Comparison of ENCODE assay signal across 26 mouse cellular contexts in genomic region chr10:79772320-79772719, GRCm38 (mm10). TPM values are rescaled to one million over a fixed set of nuclear protein-coding genes. Genes with fewer than 3 reads are reported as not detected.
DNase-seq lines count a peak whose midpoint lies in the region; ATAC-seq and TF ChIP-seq lines count a peak whose summit lies in the region.
"Had no signal": no experiment of that assay in that cellular context is flagged by ENCODE, and none has a peak within 500 bp of the region (broad histone marks: within the 10 kb centered on the region; RNA-seq: fewer than 3 reads in every experiment).

No protein-coding gene starts in this region.

- ATAC-seq in stomach, postnatal 0 days (ENCODE audit: low FRiP score, low TSS enrichment), result no peak
- ATAC-seq: activated CD4-positive, CD25-positive, alpha-beta regulatory T cell, adult 4 months; CD4-positive, CD25-positive, alpha-beta regulatory T cell, adult 4 months; hindbrain, postnatal 0 days; midbrain, embryonic 16.5 days had no signal

- no peak overlapping the region for H3K9ac ChIP-seq in stomach, postnatal 0 days (ENCODE audit: low read length)
- H3K9ac ChIP-seq: lung, embryonic 15.5 days; neural tube, embryonic 15.5 days had no signal

- intact Hi-C loops in gastrocnemius, adult 2 months (cut with DNase I), result no loop called here
- intact Hi-C loops in left cerebral cortex, adult 2 months (cut with DNase I), result no loop called here

- no peaks in the 10 kb centered on the region for H3K36me3 ChIP-seq in testis, adult 2 months (ENCODE audit: control insufficient read depth, insufficient read depth, low read length)
- no peaks in the 10 kb centered on the region for H3K36me3 ChIP-seq in stomach, postnatal 0 days (ENCODE audit: control insufficient read depth, insufficient read depth, low read length)
- H3K36me3 ChIP-seq: embryonic facial prominence, embryonic 10.5 days; hindbrain, embryonic 10.5 days; lung, embryonic 15.5 days; neural tube, embryonic 15.5 days had no signal

- DNase-seq in gastrocnemius, adult 2 months, result no peak
- no peak for DNase-seq in gastrocnemius, postnatal 10 days
- DNase-seq in left cerebral cortex, adult 2 months (ENCODE audit: extremely low spot score in 1 of 2, low spot score in 2 of 2), result no peak
- DNase-seq in left cerebral cortex, adult 11 months (ENCODE audit: low spot score), result no peak
- DNase-seq in testis, postnatal 14 days (ENCODE audit: low spot score), result no peak
- no peak for DNase-seq in stomach, postnatal 0 days (ENCODE audit: low spot score)
- DNase-seq in thymus, postnatal 0 days (ENCODE audit: low spot score), result no peak
- DNase-seq: adrenal gland, postnatal 25 days; cerebellum, adult 8-10 months; gastrocnemius, postnatal 14 days; heart, adult 18-20 months; kidney, adult 8-10 months; kidney, postnatal 25 days; spleen, adult 18-20 months; thymus, adult 2 months had no signal

- no peaks in the 10 kb centered on the region for H3K9me3 ChIP-seq in stomach, postnatal 0 days (ENCODE audit: control insufficient read depth, low read length)
- H3K9me3 ChIP-seq: lung, embryonic 15.5 days; neural tube, embryonic 15.5 days had no signal

- no peak overlapping the region for H3K4me3 ChIP-seq in gastrocnemius, adult 2 months
- no peak overlapping the region for H3K4me3 ChIP-seq in left cerebral cortex, adult 2 months
- no peak overlapping the region for H3K4me3 ChIP-seq in testis, adult 2 months (ENCODE audit: control insufficient read depth, low read depth, low read length)
- no peak overlapping the region for H3K4me3 ChIP-seq in stomach, postnatal 0 days (ENCODE audit: low read depth, low read length)
- H3K4me3 ChIP-seq: embryonic facial prominence, embryonic 10.5 days; hindbrain, embryonic 10.5 days; lung, embryonic 15.5 days; neural tube, embryonic 15.5 days had no signal

- no peak for TF ChIP-seq EP300 in stomach, postnatal 0 days (optimal IDR thresholded peaks at IDR 0.05)

- WGBS in stomach, postnatal 0 days, result 91% methylated on average over 3 of the region's 3 CpGs

- H3K27me3 ChIP-seq in testis, adult 2 months (ENCODE audit: control insufficient read depth, insufficient read depth, low read length), result no peaks in the 10 kb centered on the region
- no peaks in the 10 kb centered on the region for H3K27me3 ChIP-seq in stomach, postnatal 0 days (ENCODE audit: control insufficient read depth, insufficient read depth, low read length)
- H3K27me3 ChIP-seq: lung, embryonic 15.5 days had no signal

- H3K4me1 ChIP-seq in testis, adult 2 months (ENCODE audit: control insufficient read depth, insufficient read depth, low read length), result peaks cover 16% of the 10 kb centered on the region
- H3K4me1 ChIP-seq in stomach, postnatal 0 days (replicated peaks; ENCODE audit: control insufficient read depth, insufficient read depth), result no peaks in the 10 kb centered on the region; the same call in 1 of the 2 replicates

- TF ChIP-seq POLR2A in testis, adult 2 months (IDR thresholded peaks at IDR 0.05; ENCODE audit: control insufficient read depth, low read depth, low read length), result no peak

- TF ChIP-seq CTCF in gastrocnemius, adult 2 months (IDR thresholded peaks at IDR 0.05), result 0 out of 2 replicates have a peak, but pooled peaks have one; percentile 6
- peak; percentile 9; the same call in 1 of the 2 replicates for TF ChIP-seq CTCF in left cerebral cortex, adult 2 months (IDR thresholded peaks at IDR 0.05)
- TF ChIP-seq CTCF in testis, adult 2 months (IDR thresholded peaks at IDR 0.05; ENCODE audit: control insufficient read depth, insufficient read depth, insufficient replicate concordance, low read depth, low read length), result peak; percentile 23; the same call in 1 of the 2 replicates
- TF ChIP-seq CTCF in stomach, postnatal 0 days (IDR thresholded peaks at IDR 0.05; ENCODE audit: low read depth), result peak; percentile 48

- H3K27ac ChIP-seq in gastrocnemius, adult 2 months, result no peak overlapping the region
- no peak overlapping the region for H3K27ac ChIP-seq in left cerebral cortex, adult 2 months
- H3K27ac ChIP-seq in testis, adult 2 months (ENCODE audit: control insufficient read depth, insufficient read depth, low read depth, low read length), result no peak overlapping the region
- H3K27ac ChIP-seq in stomach, postnatal 0 days (replicated peaks), result no peak overlapping the region
- H3K27ac ChIP-seq: embryonic facial prominence, embryonic 10.5 days; hindbrain, embryonic 10.5 days; hindbrain, postnatal 0 days; lung, embryonic 15.5 days; neural tube, embryonic 15.5 days had no signal

- no peak overlapping the region for H3K4me2 ChIP-seq in stomach, postnatal 0 days (replicated peaks; ENCODE audit: low read depth)
- H3K4me2 ChIP-seq: lung, embryonic 15.5 days; neural tube, embryonic 15.5 days had no signal

RNA-seq across cellular contexts. Expression of gene Fstl3, which starts 4.8 kb away (rescaled TPM):
- 1 to 10 TPM; 1.0 to 1.5 TPM for total RNA-seq in gastrocnemius, adult 2 months (2021)
- total RNA-seq in gastrocnemius, postnatal 10 days (2021), result 1 to 10 TPM; 1.1 to 1.6 TPM
- total RNA-seq in left cerebral cortex, adult 2 months (2021), result 1 to 10 TPM; 2.5 to 2.6 TPM
- polyA plus RNA-seq in testis, adult 2 months (2012; rRNA removed), result 13.8 and 16.1 TPM in 2 replicates
- polyA plus RNA-seq in stomach, postnatal 0 days (2015; fragmentation: Nextera tagmentation; extraction: Ambion mirVana), result 14.1 and 17.6 TPM in 2 replicates
- 5.4 and 6.0 TPM in 2 replicates for polyA plus RNA-seq in thymus, postnatal 0 days (2015; fragmentation: Nextera tagmentation; extraction: Ambion mirVana)

RNA-seq across cellular contexts. Expression of gene Rnf126, which starts 5.6 kb away (rescaled TPM):
- total RNA-seq in gastrocnemius, adult 2 months (2021), result 10 to 100 TPM; 46.1 to 53.6 TPM
- 10 to 100 TPM; 35.2 to 36.1 TPM for total RNA-seq in gastrocnemius, postnatal 10 days (2021)
- 10 to 100 TPM; 93.3 to 97.5 TPM for total RNA-seq in left cerebral cortex, adult 2 months (2021)
- 989 and 1,153 TPM in 2 replicates for polyA plus RNA-seq in testis, adult 2 months (2012; rRNA removed)
- 60.0 and 68.6 TPM in 2 replicates for polyA plus RNA-seq in stomach, postnatal 0 days (2015; fragmentation: Nextera tagmentation; extraction: Ambion mirVana)
- 74.1 and 80.0 TPM in 2 replicates for polyA plus RNA-seq in thymus, postnatal 0 days (2015; fragmentation: Nextera tagmentation; extraction: Ambion mirVana)

RNA-seq across cellular contexts. Expression of gene Fgf22, which starts 17.4 kb away (rescaled TPM):
- total RNA-seq in gastrocnemius, adult 2 months (2021), result not detected
- not detected for total RNA-seq in gastrocnemius, postnatal 10 days (2021)
- 1 to 10 TPM; 4.5 to 4.8 TPM for total RNA-seq in left cerebral cortex, adult 2 months (2021)
- polyA plus RNA-seq in testis, adult 2 months (2012; rRNA removed), result 0.28 and 0.53 TPM in 2 replicates
- 13.5 and 14.9 TPM in 2 replicates for polyA plus RNA-seq in stomach, postnatal 0 days (2015; fragmentation: Nextera tagmentation; extraction: Ambion mirVana)
- 0.23 TPM in 1 of 2 replicates, not detected in the other for polyA plus RNA-seq in thymus, postnatal 0 days (2015; fragmentation: Nextera tagmentation; extraction: Ambion mirVana)
- total RNA-seq: adrenal gland, postnatal 25 days; gastrocnemius, postnatal 14 days; heart, adult 18-20 months; megakaryocyte progenitor cell, adult 5-6 weeks had no signal
- polyA plus RNA-seq: activated CD4-positive, CD25-positive, alpha-beta regulatory T cell, adult 4 months; CD4-positive, CD25-positive, alpha-beta regulatory T cell, adult 4 months; thymus, adult 2 months had no signal

RNA-seq across cellular contexts. Expression of gene Prss57, which starts 18.4 kb away (rescaled TPM):
- total RNA-seq in gastrocnemius, adult 2 months (2021), result not detected
- under 1 TPM in 1 of 2 experiments, not detected in 1; 0.11 TPM for total RNA-seq in gastrocnemius, postnatal 10 days (2021)
- total RNA-seq in left cerebral cortex, adult 2 months (2021), result under 1 TPM; 0.58 to 0.75 TPM
- 0.11 TPM in 1 of 2 replicates, not detected in the other for polyA plus RNA-seq in testis, adult 2 months (2012; rRNA removed)
- polyA plus RNA-seq in stomach, postnatal 0 days (2015; fragmentation: Nextera tagmentation; extraction: Ambion mirVana), result 0.04 and 0.15 TPM in 2 replicates
- polyA plus RNA-seq in thymus, postnatal 0 days (2015; fragmentation: Nextera tagmentation; extraction: Ambion mirVana), result 31.6 and 32.5 TPM in 2 replicates
- total RNA-seq: adrenal gland, postnatal 25 days; gastrocnemius, postnatal 14 days; heart, adult 18-20 months had no signal
- polyA plus RNA-seq: CD4-positive, CD25-positive, alpha-beta regulatory T cell, adult 4 months; embryonic facial prominence, embryonic 10.5 days; forebrain, embryonic 11.5 days; hindbrain, embryonic 10.5 days had no signal

RNA-seq across cellular contexts. Expression of gene Palm, which starts 21.1 kb away (rescaled TPM):
- total RNA-seq in gastrocnemius, adult 2 months (2021), result 10 to 100 TPM; 18.1 to 23.0 TPM
- 10 to 100 TPM; 26.6 to 36.8 TPM for total RNA-seq in gastrocnemius, postnatal 10 days (2021)
- total RNA-seq in left cerebral cortex, adult 2 months (2021), result 100 to 1,000 TPM; 293 to 312 TPM
- 8.1 and 9.1 TPM in 2 replicates for polyA plus RNA-seq in testis, adult 2 months (2012; rRNA removed)
- 27.8 and 29.1 TPM in 2 replicates for polyA plus RNA-seq in stomach, postnatal 0 days (2015; fragmentation: Nextera tagmentation; extraction: Ambion mirVana)
- 50.5 and 51.3 TPM in 2 replicates for polyA plus RNA-seq in thymus, postnatal 0 days (2015; fragmentation: Nextera tagmentation; extraction: Ambion mirVana)

Comparison
In these comparisons a context has a peak if more than half of its experiments do, and no peak if none do; other contexts are left out.
1. RNA of gene Fgf22, which starts 17.4 kb away (total RNA-seq): 4.5 to 4.8 TPM in left cerebral cortex, adult 2 months; not detected in gastrocnemius, adult 2 months and not detected in gastrocnemius, postnatal 10 days; every median in the first group is over 4 times any median in the second.
2. Peak in every context shown above with its lines, with median percentiles within 50 percentile points of each other: CTCF ChIP-seq.